Mouse (Mus musculus) hindbrain, embryonic 14.5 days (tissue): Measurements from ENCODE around the gene Rnase9. TPM values are rescaled to one million over a fixed set of nuclear protein-coding genes. Genes with fewer than 3 reads are reported as not detected.
A peak's percentile ranks its signal among the peaks of the same experiment; 100 is the strongest.

Source experiments
- ATAC-seq: fragments of 200-750 bp; cut with Nextera tagmentation; 2 replicates; pipeline ENCODE4 v1.8.0; 2017; ENCODE audit warnings: moderate number of reproducible peaks, mild to moderate bottlenecking, moderate TSS enrichment, moderate library complexity; ENCODE audit not compliant: low FRiP score
- DNase-seq: peaks from one replicate; pipeline ENCODE4 v3.0.0-alpha.2; 2015; ENCODE audit warnings: low spot score
- H3K27ac ChIP-seq: fragments of 300-500 bp; sonication (generic); 2 replicates; pipeline ENCODE4 v1.5.1; 2014; ENCODE audit warnings: mild to moderate bottlenecking, moderate library complexity
- H3K27me3 ChIP-seq: fragments of 300-500 bp; sonication (generic); 2 replicates; pipeline ENCODE4 v1.6.1; 2014; ENCODE audit warnings: mild to moderate bottlenecking, low read length, mixed read lengths; ENCODE audit not compliant: control insufficient read depth, insufficient read depth
- H3K36me3 ChIP-seq: fragments of 300-500 bp; sonication (generic); replicated peaks from 2 replicates; pipeline ENCODE4 v1.6.1; 2014; ENCODE audit not compliant: control insufficient read depth, insufficient read depth
- H3K4me1 ChIP-seq: fragments of 300-500 bp; sonication (generic); replicated peaks from 2 replicates; pipeline ENCODE4 v1.6.1; 2014; ENCODE audit warnings: antibody characterized with exemption, low read length, mixed read lengths; ENCODE audit not compliant: control insufficient read depth, insufficient read depth
- H3K4me2 ChIP-seq: fragments of 300-500 bp; sonication (generic); replicated peaks from 2 replicates; pipeline ENCODE4 v1.6.1; 2014; ENCODE audit warnings: mild to moderate bottlenecking, moderate library complexity
- H3K4me3 ChIP-seq: fragments of 300-500 bp; sonication (generic); replicated peaks from 2 replicates; pipeline ENCODE4 v1.5.1; 2014; ENCODE audit warnings: mild to moderate bottlenecking, low read length
- H3K9ac ChIP-seq: fragments of 300-500 bp; sonication (generic); 2 replicates; pipeline ENCODE4 v1.6.1; 2014
- H3K9me3 ChIP-seq: fragments of 300-500 bp; sonication (generic); 2 replicates; pipeline ENCODE4 v1.6.1; 2016; ENCODE audit warnings: low read length; ENCODE audit not compliant: control insufficient read depth
- WGBS: fragments of 180-500 bp; shearing (Covaris S2); extraction: QIAGEN DNeasy Blood & Tissue Kit; methylation state at CpG from one replicate; pipeline ENCODE4 v1.1.7; 2014; 5-methylcytosine and 5-hydroxymethylcytosine counted together
- polyA plus RNA-seq: library from polyadenylated mRNA; unstranded; fragments of >200 nt; fragmentation: Nextera tagmentation; extraction: Ambion mirVana; gene quantifications from 2 replicates; pipeline ENCODE4 v1.2.1, GENCODE M21; 2014

The Rnase9 gene
- not detected in 2 replicates for polyA plus RNA-seq

DNA sequence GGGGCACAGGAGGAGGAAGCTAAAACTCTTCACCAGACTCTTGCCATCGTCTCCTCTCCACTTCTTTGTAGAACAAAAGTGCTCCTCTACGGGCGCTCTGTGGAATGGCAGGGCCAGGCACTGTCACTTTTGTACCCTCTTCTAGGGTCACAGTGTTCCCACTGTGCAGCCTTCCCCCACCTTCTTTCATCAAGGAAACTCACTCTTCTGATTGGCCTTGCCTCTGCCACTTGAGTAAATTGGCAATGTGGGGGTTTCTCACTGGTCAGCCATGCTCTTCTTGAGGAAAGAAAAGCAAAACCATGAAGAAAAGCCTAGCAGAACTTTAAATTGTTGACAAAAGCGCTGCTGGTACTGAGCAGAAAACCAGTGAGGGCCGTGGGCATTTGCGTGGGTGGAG lies at the start of gene Rnase9:
Gene Rnase9, minus strand, starts transcription at position 101 of the 400 bp plus-strand sequence.
- Histone ChIP-seq H3K36me3 (no peaks in the 10 kb centered on the region), H3K9ac (no peak within 1 kb of the TSS), H3K4me1 (no peaks in the 10 kb centered on the region), H3K27me3 (no peaks in the 10 kb centered on the region), H3K27ac (no peak within 1 kb of the TSS), H3K4me2 (no peak within 1 kb of the TSS), H3K9me3 (no peaks in the 10 kb centered on the region), H3K4me3 (no peak within 1 kb of the TSS)
- 66% methylated on average over 6 of the region's 6 CpGs for WGBS
- ATAC-seq: no peak
- DNase-seq: no peak

GRCm38 (mm10) chr14:51090077-51090781 lies 48.6 kb upstream of the Rnase9 start:
- H3K4me2 ChIP-seq: peak overlapping the region; percentile 80
- H3K4me3 ChIP-seq: peak overlapping the region; percentile 56
- WGBS: under 1% methylated on average over 27 of the region's 27 CpGs
- H3K4me1 ChIP-seq: no peaks in the 10 kb centered on the region; the same call in none of the 2 replicates
- H3K27ac ChIP-seq: peak overlapping the region; percentile 58
- H3K27me3 ChIP-seq: no peaks in the 10 kb centered on the region
- peak; percentile 97 for DNase-seq
- H3K9me3 ChIP-seq: no peaks in the 10 kb centered on the region
- peak overlapping the region; percentile 57 for H3K9ac ChIP-seq
- H3K36me3 ChIP-seq: no peaks in the 10 kb centered on the region
- ATAC-seq: peak; percentile 53

DNA sequence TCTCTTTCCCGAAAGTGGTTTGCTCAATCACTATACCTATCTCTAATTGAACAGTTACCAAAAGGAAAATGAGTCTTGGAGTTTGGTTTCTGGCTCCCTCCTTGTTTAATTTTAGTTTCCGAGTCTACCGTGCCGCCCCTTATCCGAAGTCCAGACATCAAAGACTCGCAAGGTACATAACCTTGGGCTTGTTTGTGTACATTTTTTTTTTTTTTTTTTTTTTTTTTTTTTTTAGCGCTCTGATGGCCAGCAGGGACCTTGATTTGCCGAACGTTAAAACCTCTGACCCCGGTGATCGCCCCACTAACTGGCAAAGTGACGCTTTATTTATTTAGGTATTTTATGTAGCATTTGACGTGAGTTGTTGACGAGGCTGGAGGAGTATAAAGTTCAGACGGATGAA lies 48.0 kb upstream of the Rnase9 start:
- DNase-seq: no peak
- WGBS: under 1% methylated on average over 15 of the region's 15 CpGs
- H3K27me3 ChIP-seq: no peaks in the 10 kb centered on the region; the same call in 1 of the 2 replicates
- peak overlapping the region; percentile 56 for H3K4me3 ChIP-seq
- H3K27ac ChIP-seq: peak overlapping the region; percentile 58
- no peaks in the 10 kb centered on the region for H3K36me3 ChIP-seq
- peak overlapping the region; percentile 57 for H3K9ac ChIP-seq
- no peak for ATAC-seq
- no peaks in the 10 kb centered on the region for H3K9me3 ChIP-seq
- no peaks in the 10 kb centered on the region; the same call in none of the 2 replicates for H3K4me1 ChIP-seq
- H3K4me2 ChIP-seq: peak overlapping the region; percentile 80

- H3K9ac ChIP-seq: peak overlapping the region; percentile 57
- H3K4me3 ChIP-seq: peak overlapping the region; percentile 56
- peak; percentile 100 for DNase-seq
- peak overlapping the region; percentile 64 for H3K27ac ChIP-seq
- H3K36me3 ChIP-seq: no peaks in the 10 kb centered on the region
- peaks cover 6% of the 10 kb centered on the region for H3K27me3 ChIP-seq
- no peaks in the 10 kb centered on the region for H3K9me3 ChIP-seq
- peak; percentile 95 for ATAC-seq
- H3K4me2 ChIP-seq: peak overlapping the region; percentile 80
- under 1% methylated on average over 34 of the region's 34 CpGs for WGBS
- no peaks in the 10 kb centered on the region; the same call in none of the 2 replicates for H3K4me1 ChIP-seq
Observed at GRCm38 (mm10) chr14:51088970-51089673, 47.5 kb upstream of the Rnase9 start.

- H3K9me3 ChIP-seq: no peaks in the 10 kb centered on the region
- peak overlapping the region; percentile 54 for H3K9ac ChIP-seq
- peak overlapping the region; percentile 80 for H3K4me2 ChIP-seq
- H3K27me3 ChIP-seq: peaks cover 13% of the 10 kb centered on the region
- WGBS: under 1% methylated on average over 23 of the region's 23 CpGs
- H3K36me3 ChIP-seq: no peaks in the 10 kb centered on the region
- peak overlapping the region; percentile 56 for H3K4me3 ChIP-seq
- peak; percentile 88 for DNase-seq
- no peaks in the 10 kb centered on the region; the same call in none of the 2 replicates for H3K4me1 ChIP-seq
- ATAC-seq: peak; percentile 25
- H3K27ac ChIP-seq: peak overlapping the region; percentile 64
Observed at GRCm38 (mm10) chr14:51088166-51088969, 46.7 kb upstream of the Rnase9 start.

- Histone ChIP-seq H3K36me3 (no peaks in the 10 kb centered on the region), H3K27me3 (peaks cover 17% of the 10 kb centered on the region), H3K9ac (peak overlapping the region; percentile 14; the same call in 1 of the 2 replicates), H3K27ac (no peak overlapping the region), H3K4me1 (no peaks in the 10 kb centered on the region; the same call in none of the 2 replicates), H3K9me3 (no peaks in the 10 kb centered on the region), H3K4me3 (peak overlapping the region; percentile 56), H3K4me2 (peak overlapping the region; percentile 80)
- 10% methylated on average over 9 of the region's 9 CpGs for WGBS
- no peak for ATAC-seq
- no peak for DNase-seq
Observed at GRCm38 (mm10) chr14:51087762-51088161, 46.1 kb upstream of the Rnase9 start.

GRCm38 (mm10) chr14:51085911-51086310 lies 44.2 kb upstream of the Rnase9 start:
- Histone ChIP-seq H3K9ac (no peak overlapping the region), H3K27me3 (peaks cover 25% of the 10 kb centered on the region), H3K4me1 (no peaks in the 10 kb centered on the region; the same call in 1 of the 2 replicates), H3K4me2 (no peak overlapping the region), H3K27ac (no peak overlapping the region), H3K9me3 (no peaks in the 10 kb centered on the region), H3K36me3 (no peaks in the 10 kb centered on the region), H3K4me3 (no peak overlapping the region)
- ATAC-seq (no peak), DNase-seq (no peak)
- 76% methylated on average over 4 of the region's 4 CpGs for WGBS

DNA sequence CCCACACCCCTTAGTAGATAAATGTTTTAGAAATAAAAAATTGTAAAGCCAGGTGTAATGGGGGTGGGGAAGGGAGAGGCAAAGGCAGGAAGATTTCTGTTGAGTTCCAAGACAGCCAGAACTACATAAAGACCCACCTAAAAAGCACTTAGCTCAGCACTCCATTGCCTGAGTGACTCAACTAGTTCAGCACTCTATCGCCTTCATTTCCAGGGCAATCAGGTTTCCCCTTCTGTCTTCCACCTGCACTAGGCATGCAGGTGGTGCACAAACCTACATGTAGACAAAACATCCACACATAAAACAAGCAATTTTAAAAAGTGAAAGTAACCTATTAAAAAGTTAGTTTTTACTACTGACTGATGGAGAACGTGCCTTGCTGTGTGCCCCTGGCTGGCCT lies 43.4 kb upstream of the Rnase9 start:
- H3K27me3 ChIP-seq: peaks cover 27% of the 10 kb centered on the region
- no peaks in the 10 kb centered on the region for H3K9me3 ChIP-seq
- ATAC-seq (no peak), DNase-seq (no peak)
- 96% methylated on average over 2 of the region's 2 CpGs for WGBS
- no peak overlapping the region for H3K27ac ChIP-seq
- H3K36me3 ChIP-seq: no peaks in the 10 kb centered on the region
- H3K4me2 ChIP-seq: no peak overlapping the region
- H3K4me1 ChIP-seq: no peaks in the 10 kb centered on the region; the same call in 1 of the 2 replicates
- H3K9ac ChIP-seq: no peak overlapping the region
- no peak overlapping the region for H3K4me3 ChIP-seq
